Mouse (Mus musculus): ENCODE measurements at regions not wholly inside any gene's neighbourhood (a gene's known extent, or its start where the extent isn't known, plus 50 kb on each side); places are given as distances from the start of the nearest gene placed in this dataset. TPM values are rescaled to one million over a fixed set of nuclear protein-coding genes. Genes with fewer than 3 reads are reported as not detected.

- no peaks in the 10 kb centered on the region for H3K27me3 ChIP-seq (replicated peaks)
- ATAC-seq = no peak
Observed at GRCm38 (mm10) chr7:36582074-36582473, 115.8 kb upstream of the Tshz3 start.

GRCm38 (mm10) chr7:36585014-36585413 is 112.9 kb upstream of the Tshz3 start:
- no peak for ATAC-seq
- Histone ChIP-seq H3K9me3 (replicated peaks) (no peaks in the 10 kb centered on the region), H3K27ac (no peak overlapping the region), H3K4me3 (no peak overlapping the region), H3K9ac (no peak overlapping the region), H3K27me3 (replicated peaks) (no peaks in the 10 kb centered on the region), H3K36me3 (no peaks in the 10 kb centered on the region), H3K4me2 (no peak overlapping the region), H3K4me1 (no peaks in the 10 kb centered on the region)
- 46% methylated on average over 1 of the region's 1 CpGs for WGBS (ENCODE audit: insufficient replicate concordance)

More at GRCm38 (mm10) chr7:36582074-36582473, 115.8 kb upstream of the Tshz3 start:
- Histone ChIP-seq H3K9ac (no peak overlapping the region), H3K4me1 (no peaks in the 10 kb centered on the region), H3K36me3 (no peaks in the 10 kb centered on the region), H3K4me2 (no peak overlapping the region), H3K27ac (no peak overlapping the region), H3K4me3 (no peak overlapping the region), H3K9me3 (replicated peaks) (no peaks in the 10 kb centered on the region)
- WGBS (ENCODE audit: insufficient replicate concordance) = 74% methylated on average over 6 of the region's 6 CpGs

- ATAC-seq = no peak
- 83% methylated on average over 1 of the region's 1 CpGs for WGBS (ENCODE audit: insufficient replicate concordance)
- Histone ChIP-seq H3K4me1 (no peaks in the 10 kb centered on the region), H3K4me3 (no peak overlapping the region), H3K27ac (no peak overlapping the region), H3K9me3 (replicated peaks) (no peaks in the 10 kb centered on the region), H3K4me2 (no peak overlapping the region), H3K36me3 (no peaks in the 10 kb centered on the region), H3K9ac (no peak overlapping the region), H3K27me3 (replicated peaks) (no peaks in the 10 kb centered on the region)
Observed at GRCm38 (mm10) chr7:36591496-36591895, 106.4 kb upstream of the Tshz3 start.

GRCm38 (mm10) chr7:36596630-36597301 is 101.2 kb upstream of the Tshz3 start:
- H3K9me3 ChIP-seq (replicated peaks) = peaks cover 3% of the 10 kb centered on the region; the same call in 1 of the 2 replicates
- no peak overlapping the region for H3K9ac ChIP-seq
- H3K36me3 ChIP-seq = no peaks in the 10 kb centered on the region
- H3K4me3 ChIP-seq = no peak overlapping the region
- WGBS (ENCODE audit: insufficient replicate concordance) = 65% methylated on average over 3 of the region's 3 CpGs
- H3K4me1 ChIP-seq = no peaks in the 10 kb centered on the region
- no peak overlapping the region for H3K4me2 ChIP-seq
- ATAC-seq = no peak
- H3K27ac ChIP-seq = no peak overlapping the region
- no peaks in the 10 kb centered on the region for H3K27me3 ChIP-seq (replicated peaks)

- H3K9ac ChIP-seq = no peak overlapping the region
- H3K36me3 ChIP-seq = no peaks in the 10 kb centered on the region
- no peaks in the 10 kb centered on the region for H3K9me3 ChIP-seq (replicated peaks)
- WGBS (ENCODE audit: insufficient replicate concordance) = 79% methylated on average over 18 of the region's 18 CpGs
- no peaks in the 10 kb centered on the region for H3K27me3 ChIP-seq (replicated peaks)
- no peak overlapping the region for H3K27ac ChIP-seq
- no peak overlapping the region for H3K4me2 ChIP-seq
- no peaks in the 10 kb centered on the region for H3K4me1 ChIP-seq
- no peak overlapping the region for H3K4me3 ChIP-seq
- ATAC-seq = no peak
Observed at GRCm38 (mm10) chr7:36605026-36605698, 92.8 kb upstream of the Tshz3 start.

GRCm38 (mm10) chr7:36620256-36620655 is 77.7 kb upstream of the Tshz3 start:
- no peak overlapping the region for H3K9ac ChIP-seq
- WGBS (ENCODE audit: insufficient replicate concordance) = 56% methylated on average over 6 of the region's 6 CpGs
- no peaks in the 10 kb centered on the region for H3K9me3 ChIP-seq (replicated peaks)
- no peak overlapping the region for H3K27ac ChIP-seq
- H3K4me3 ChIP-seq = no peak overlapping the region
- H3K27me3 ChIP-seq (replicated peaks) = no peaks in the 10 kb centered on the region
- H3K4me2 ChIP-seq = no peak overlapping the region
- H3K4me1 ChIP-seq = no peaks in the 10 kb centered on the region
- H3K36me3 ChIP-seq = no peaks in the 10 kb centered on the region
- ATAC-seq = no peak

GRCm38 (mm10) chr7:36644252-36644651 is 53.7 kb upstream of the Tshz3 start:
- no peak for ATAC-seq
- no peak overlapping the region for H3K9ac ChIP-seq
- H3K9me3 ChIP-seq (replicated peaks) = 0 out of 2 replicates have a peak, but pooled peaks cover 2% of the 10 kb centered on the region
- no peaks in the 10 kb centered on the region for H3K4me1 ChIP-seq
- no peaks in the 10 kb centered on the region for H3K27me3 ChIP-seq (replicated peaks)
- H3K27ac ChIP-seq = no peak overlapping the region
- H3K4me2 ChIP-seq = no peak overlapping the region
- 65% methylated on average over 3 of the region's 3 CpGs for WGBS (ENCODE audit: insufficient replicate concordance)
- H3K4me3 ChIP-seq = no peak overlapping the region
- H3K36me3 ChIP-seq = no peaks in the 10 kb centered on the region

Small RNA genes in the stretch of these regions (microRNA-seq; reads per million reads assigned to microRNA genes)
- gene Gm25247 = not detected
